8 mouse cellular contexts compared by ENCODE assay signal in genomic region chr12:71111331-71111730, GRCm38 (mm10). TPM values are rescaled to one million over a fixed set of nuclear protein-coding genes. Genes with fewer than 3 reads are reported as not detected.
DNase-seq lines count a peak whose midpoint lies in the region; ATAC-seq lines count a peak whose summit lies in the region.

Gene Tomm20l (plus strand): TSS chr12:71111428.

- intact Hi-C loops in gastrocnemius, postnatal 14 days (cut with DNase I; ENCODE audit: low total_unique reads) = no loop called here

- peak within 1 kb of the TSS; percentile 65 for H3K4me2 ChIP-seq in heart, embryonic 13.5 days
- H3K4me2 ChIP-seq in kidney, embryonic 15.5 days = peak within 1 kb of the TSS; percentile 64

- H3K9ac ChIP-seq in heart, embryonic 13.5 days = peak within 1 kb of the TSS; percentile 61; the same call in 1 of the 2 replicates
- no peak within 1 kb of the TSS for H3K9ac ChIP-seq in kidney, embryonic 15.5 days

- 8% methylated on average over 33 of the region's 33 CpGs for WGBS in heart, embryonic 13.5 days
- 8% methylated on average over 33 of the region's 33 CpGs for WGBS in kidney, embryonic 15.5 days

- H3K27me3 ChIP-seq in heart, embryonic 13.5 days (replicated peaks) = no peaks in the 10 kb centered on the region; the same call in 1 of the 2 replicates
- H3K27me3 ChIP-seq in kidney, embryonic 15.5 days = 0 out of 2 replicates have a peak, but pooled peaks cover 4% of the 10 kb centered on the region
- no peaks in the 10 kb centered on the region for H3K27me3 ChIP-seq in splenic B cell, adult 2 months (ENCODE audit: control insufficient read depth, insufficient read depth, low read length, poor library complexity, severe bottlenecking)

- peak within 1 kb of the TSS; percentile 39 for H3K4me3 ChIP-seq in heart, embryonic 13.5 days
- peak within 1 kb of the TSS; percentile 35 for H3K4me3 ChIP-seq in kidney, embryonic 15.5 days (replicated peaks)

- H3K4me1 ChIP-seq in heart, embryonic 13.5 days = peaks cover 27% of the 10 kb centered on the region
- H3K4me1 ChIP-seq in kidney, embryonic 15.5 days = peaks cover 14% of the 10 kb centered on the region

- DNase-seq in gastrocnemius, postnatal 14 days = peak; percentile 11
- no peak for DNase-seq in gastrocnemius, postnatal 4 days (ENCODE audit: low spot score in 2 of 2)
- DNase-seq in cerebellum, postnatal 14 days = peak; percentile 71 to 75
- DNase-seq in lung, postnatal 10 days = peak; percentile 58
- DNase-seq in splenic B cell, adult 2 months (ENCODE audit: low read depth, low spot score) = peak; percentile 25
- DNase-seq in left cerebral cortex, adult 8-10 months (ENCODE audit: low spot score in 2 of 2) = no peak

- ATAC-seq in heart, embryonic 13.5 days (ENCODE audit: extremely low read depth, insufficient number of reproducible peaks, low FRiP score, low TSS enrichment) = no peak
- peak; percentile 56; the same call in 1 of the 2 replicates for ATAC-seq in kidney, embryonic 15.5 days (replicated peaks; ENCODE audit: low FRiP score)

- H3K27ac ChIP-seq in heart, embryonic 13.5 days (replicated peaks) = no peak within 1 kb of the TSS
- H3K27ac ChIP-seq in kidney, embryonic 15.5 days = no peak within 1 kb of the TSS

- no peaks in the 10 kb centered on the region for H3K9me3 ChIP-seq in heart, embryonic 13.5 days
- no peaks in the 10 kb centered on the region for H3K9me3 ChIP-seq in kidney, embryonic 15.5 days (replicated peaks)

- no peaks in the 10 kb centered on the region for H3K36me3 ChIP-seq in heart, embryonic 13.5 days
- H3K36me3 ChIP-seq in kidney, embryonic 15.5 days = no peaks in the 10 kb centered on the region
- no peaks in the 10 kb centered on the region for H3K36me3 ChIP-seq in splenic B cell, adult 2 months (ENCODE audit: control insufficient read depth, insufficient read depth, low read length, poor library complexity, severe bottlenecking)

RNA-seq across cellular contexts. Expression of gene Tomm20l, which starts in this region (rescaled TPM):
- total RNA-seq in gastrocnemius, postnatal 14 days (2021) = not detected
- total RNA-seq in gastrocnemius, postnatal 4 days (2021) = not detected
- polyA plus RNA-seq in heart, embryonic 13.5 days (2015; fragmentation: Nextera tagmentation; extraction: Ambion mirVana) = 0.29 TPM in 1 of 2 replicates, not detected in the other
- polyA plus RNA-seq in kidney, embryonic 15.5 days (2015; fragmentation: Nextera tagmentation; extraction: Ambion mirVana) = not detected in 2 replicates
- not detected for total RNA-seq in left cerebral cortex, adult 8-10 months (2022)

Comparison
In these comparisons a context has a peak if more than half of its experiments do, and no peak if none do; other contexts are left out.
1. Peak in DNase-seq in gastrocnemius, postnatal 14 days; RNA of the gene not detected or under 1 TPM.
2. Peak in ATAC-seq, H3K4me3 ChIP-seq and H3K4me2 ChIP-seq in kidney, embryonic 15.5 days; RNA of the gene not detected or under 1 TPM.
3. DNase-seq: peak in cerebellum, postnatal 14 days (2 of 2), lung, postnatal 10 days (single experiment) and splenic B cell, adult 2 months (single experiment); none in gastrocnemius, postnatal 4 days (0 of 2) and left cerebral cortex, adult 8-10 months (0 of 2).